Mouse (Mus musculus): ENCODE results near the gene Cenpn.

Gene Cenpn

GRCm38 (mm10) chr8:116921337-116922059, at the start of gene Cenpn, which contains the start of gene Cmc2:
Gene Cenpn, plus strand, starts transcription at chr8:116921730.
Gene Cmc2, minus strand, starts transcription at chr8:116921455.
- DNase-seq: peak; percentile 90

GRCm38 (mm10) chr8:116872761-116873342, 48.7 kb upstream of the Cenpn start:
- no peak for DNase-seq

- no peak for DNase-seq
These were observed 47.9 kb upstream of the Cenpn start for GRCm38 (mm10) chr8:116873586-116873985.

GRCm38 (mm10) chr8:116873986-116874385, 47.5 kb upstream of the Cenpn start:
- no peak for DNase-seq

GRCm38 (mm10) chr8:116875798-116876450, 45.6 kb upstream of the Cenpn start:
- DNase-seq: no peak

GRCm38 (mm10) chr8:116881396-116881795, 40.1 kb upstream of the Cenpn start:
- no peak for DNase-seq

GRCm38 (mm10) chr8:116887813-116888212, 33.7 kb upstream of the Cenpn start:
- no peak for DNase-seq

GRCm38 (mm10) chr8:116891446-116891845, 30.1 kb upstream of the Cenpn start:
- no peak for DNase-seq

- no peak for DNase-seq
These were observed 29.4 kb upstream of the Cenpn start for GRCm38 (mm10) chr8:116892130-116892529.

GRCm38 (mm10) chr8:116892636-116893035, 28.9 kb upstream of the Cenpn start:
- no peak for DNase-seq

- DNase-seq: no peak
These were observed 27.6 kb upstream of the Cenpn start for GRCm38 (mm10) chr8:116893938-116894337.

GRCm38 (mm10) chr8:116895521-116895920, 26.0 kb upstream of the Cenpn start:
- DNase-seq: no peak

- no peak for DNase-seq
These were observed 16.8 kb upstream of the Cenpn start for GRCm38 (mm10) chr8:116904736-116905135.

- DNase-seq: no peak
These were observed 16.3 kb upstream of the Cenpn start for GRCm38 (mm10) chr8:116905252-116905651.

GRCm38 (mm10) chr8:116905836-116906235, 15.7 kb upstream of the Cenpn start:
- no peak for DNase-seq

- no peak for DNase-seq
These were observed 559 bp upstream of the Cenpn start for GRCm38 (mm10) chr8:116921005-116921336.

- DNase-seq: no peak
These were observed 679 bp downstream of the Cenpn start for GRCm38 (mm10) chr8:116922060-116922757.

- DNase-seq: no peak
These were observed 2.0 kb downstream of the Cenpn start for GRCm38 (mm10) chr8:116923526-116923925.

- DNase-seq: no peak
These were observed 6.3 kb downstream of the Cenpn start for GRCm38 (mm10) chr8:116927880-116928279.

GRCm38 (mm10) chr8:116928588-116928987, 7.1 kb downstream of the Cenpn start:
- no peak for DNase-seq

GRCm38 (mm10) chr8:116934976-116935375, 13.4 kb downstream of the Cenpn start:
- no peak for DNase-seq

- DNase-seq: no peak
These were observed 14.0 kb downstream of the Cenpn start for GRCm38 (mm10) chr8:116935506-116935905.

GRCm38 (mm10) chr8:116942284-116943058, 20.9 kb downstream of the Cenpn start:
- DNase-seq: no peak
